Mouse (Mus musculus) cerebellum, adult 2 months (tissue): Measurements from ENCODE around the gene Rora.

Experiments
- CTCF ChIP-seq: fragments of 200-500 bp; IDR thresholded peaks from 2 replicates; pipeline ENCODE4 v1.5.1; 2011; ENCODE audit warnings: low read depth, mild to moderate bottlenecking, control low read depth, low read length, moderate library complexity, borderline replicate concordance; ENCODE audit not compliant: insufficient read depth
- POLR2A ChIP-seq: fragments of 200-500 bp; IDR thresholded peaks from 2 replicates; pipeline ENCODE4 v1.6.1; 2011; ENCODE audit warnings: low read length, control low read depth, borderline replicate concordance; ENCODE audit not compliant: insufficient read depth

GRCm38 (mm10) chr9:68760329-68760728 lies 106.7 kb downstream of the Rora start:
- TF ChIP-seq CTCF (no peak), POLR2A (no peak)
